Mouse (Mus musculus): ENCODE results near the gene Gm11541. TPM values are rescaled to one million over a fixed set of nuclear protein-coding genes. Genes with fewer than 3 reads are reported as not detected.
A peak's percentile ranks its signal among the peaks of the same experiment; 100 is the strongest.
"Not testable (repeated sequence)": the region's sequence is repeated elsewhere in the genome, so short reads cannot be mapped to it uniquely, and the experiment has no call there.

Gene Gm11541
- polyA plus RNA-seq, 1 experiment from 2014 or later = not detected

- Histone ChIP-seq H3K9me3 (no peaks in the 10 kb centered on the region), H3K27ac (peak overlapping the region; percentile 46), H3K4me3 (no peak overlapping the region), H3K27me3 (ENCODE audit: insufficient read depth, poor library complexity, severe bottlenecking) (no peaks in the 10 kb centered on the region; the same call in 1 of the 2 replicates), H3K36me3 (no peaks in the 10 kb centered on the region), H3K4me1 (replicated peaks) (peaks cover 20% of the 10 kb centered on the region)
- DNase-seq (ENCODE audit: low spot score) = peak; percentile 42
- 17% methylated on average over 9 of the region's 9 CpGs for WGBS
These were observed 12.5 kb upstream of the Gm11541 start for GRCm38 (mm10) chr11:94716754-94717153.

GRCm38 (mm10) chr11:94715622-94716021 lies 11.3 kb upstream of the Gm11541 start:
- no peaks in the 10 kb centered on the region for H3K36me3 ChIP-seq
- peaks cover 19% of the 10 kb centered on the region for H3K4me1 ChIP-seq (replicated peaks)
- no peak overlapping the region for H3K27ac ChIP-seq
- H3K9me3 ChIP-seq = no peaks in the 10 kb centered on the region
- H3K4me3 ChIP-seq = no peak overlapping the region
- DNase-seq (ENCODE audit: low spot score) = no peak
- no peaks in the 10 kb centered on the region; the same call in 1 of the 2 replicates for H3K27me3 ChIP-seq (ENCODE audit: insufficient read depth, poor library complexity, severe bottlenecking)
- WGBS = 83% methylated on average over 5 of the region's 5 CpGs

- H3K9me3 ChIP-seq = no peaks in the 10 kb centered on the region
- no peaks in the 10 kb centered on the region for H3K36me3 ChIP-seq
- H3K27me3 ChIP-seq (ENCODE audit: insufficient read depth, poor library complexity, severe bottlenecking) = no peaks in the 10 kb centered on the region; the same call in 1 of the 2 replicates
- WGBS = 48% methylated on average over 11 of the region's 11 CpGs
- H3K27ac ChIP-seq = no peak overlapping the region
- peaks cover 19% of the 10 kb centered on the region for H3K4me1 ChIP-seq (replicated peaks)
- no peak overlapping the region for H3K4me3 ChIP-seq
- DNase-seq (ENCODE audit: low spot score) = no peak
These were observed 9.1 kb upstream of the Gm11541 start for GRCm38 (mm10) chr11:94713246-94713860.

GRCm38 (mm10) chr11:94704020-94704419 lies 279 bp downstream of the Gm11541 start:
- no peak for DNase-seq (ENCODE audit: low spot score)
- peaks cover 15% of the 10 kb centered on the region for H3K4me1 ChIP-seq (replicated peaks)
- H3K36me3 ChIP-seq = no peaks in the 10 kb centered on the region
- WGBS = 37% methylated on average over 7 of the region's 7 CpGs
- no peaks in the 10 kb centered on the region; the same call in 1 of the 2 replicates for H3K27me3 ChIP-seq (ENCODE audit: insufficient read depth, poor library complexity, severe bottlenecking)
- H3K4me3 ChIP-seq = no peak overlapping the region
- H3K9me3 ChIP-seq = no peaks in the 10 kb centered on the region
- H3K27ac ChIP-seq = no peak overlapping the region

- 57% methylated on average over 3 of the region's 3 CpGs for WGBS
- Histone ChIP-seq H3K9me3 (no peaks in the 10 kb centered on the region), H3K4me3 (no peak overlapping the region), H3K4me1 (replicated peaks) (peaks cover 24% of the 10 kb centered on the region), H3K36me3 (no peaks in the 10 kb centered on the region), H3K27ac (no peak overlapping the region), H3K27me3 (ENCODE audit: insufficient read depth, poor library complexity, severe bottlenecking) (no peaks in the 10 kb centered on the region; the same call in 1 of the 2 replicates)
- DNase-seq (ENCODE audit: low spot score) = no peak
These were observed 2.1 kb downstream of the Gm11541 start for GRCm38 (mm10) chr11:94702216-94702610.

- DNase-seq (ENCODE audit: low spot score) = no peak
These were observed 2.7 kb downstream of the Gm11541 start for GRCm38 (mm10) chr11:94701401-94702215.

GRCm38 (mm10) chr11:94699399-94699798 lies 4.9 kb downstream of the Gm11541 start:
- Histone ChIP-seq H3K4me3 (no peak overlapping the region), H3K36me3 (no peaks in the 10 kb centered on the region), H3K9me3 (no peaks in the 10 kb centered on the region), H3K27me3 (ENCODE audit: insufficient read depth, poor library complexity, severe bottlenecking) (no peaks in the 10 kb centered on the region; the same call in 1 of the 2 replicates), H3K4me1 (replicated peaks) (peaks cover 24% of the 10 kb centered on the region), H3K27ac (no peak overlapping the region)
- no peak for DNase-seq (ENCODE audit: low spot score)
- whole genome bisulfite sequencing = 96% methylated on average over 3 of the region's 3 CpGs

More at GRCm38 (mm10) chr11:94701401-94702215, 2.7 kb downstream of the Gm11541 start:
- H3K36me3 ChIP-seq = no peaks in the 10 kb centered on the region
- no peaks in the 10 kb centered on the region; the same call in 1 of the 2 replicates for H3K27me3 ChIP-seq (ENCODE audit: insufficient read depth, poor library complexity, severe bottlenecking)
- WGBS = 69% methylated on average over 27 of the region's 27 CpGs
- H3K9me3 ChIP-seq = no peaks in the 10 kb centered on the region
- H3K27ac ChIP-seq = peak overlapping the region; percentile 62; the same call in 1 of the 2 replicates
- no peak overlapping the region for H3K4me3 ChIP-seq
- peaks cover 24% of the 10 kb centered on the region for H3K4me1 ChIP-seq (replicated peaks)

GRCm38 (mm10) chr11:94697703-94698464 lies 6.4 kb downstream of the Gm11541 start:
- H3K4me1 ChIP-seq (replicated peaks) = peaks cover 22% of the 10 kb centered on the region
- no peaks in the 10 kb centered on the region for H3K9me3 ChIP-seq
- WGBS = 46% methylated on average over 13 of the region's 13 CpGs
- no peak overlapping the region for H3K4me3 ChIP-seq
- no peak for DNase-seq (ENCODE audit: low spot score)
- H3K27me3 ChIP-seq (ENCODE audit: insufficient read depth, poor library complexity, severe bottlenecking) = no peaks in the 10 kb centered on the region; the same call in 1 of the 2 replicates
- no peaks in the 10 kb centered on the region for H3K36me3 ChIP-seq
- H3K27ac ChIP-seq = no peak overlapping the region; the same call in 1 of the 2 replicates

- H3K27ac ChIP-seq = no peak overlapping the region
- peaks cover 22% of the 10 kb centered on the region for H3K4me1 ChIP-seq (replicated peaks)
- no peaks in the 10 kb centered on the region; the same call in 1 of the 2 replicates for H3K27me3 ChIP-seq (ENCODE audit: insufficient read depth, poor library complexity, severe bottlenecking)
- no peaks in the 10 kb centered on the region for H3K36me3 ChIP-seq
- H3K9me3 ChIP-seq = no peaks in the 10 kb centered on the region
- no peak for DNase-seq (ENCODE audit: low spot score)
- 92% methylated on average over 2 of the region's 2 CpGs for WGBS
- no peak overlapping the region for H3K4me3 ChIP-seq
These were observed 7.2 kb downstream of the Gm11541 start for GRCm38 (mm10) chr11:94697140-94697539.

- WGBS = 85% methylated on average over 6 of the region's 6 CpGs
- no peaks in the 10 kb centered on the region for H3K27me3 ChIP-seq (ENCODE audit: insufficient read depth, poor library complexity, severe bottlenecking)
- H3K4me1 ChIP-seq (replicated peaks) = peaks cover 10% of the 10 kb centered on the region
- H3K36me3 ChIP-seq = no peaks in the 10 kb centered on the region
- no peak for DNase-seq (ENCODE audit: low spot score)
- H3K27ac ChIP-seq = no peak overlapping the region
- no peak overlapping the region for H3K4me3 ChIP-seq
- no peaks in the 10 kb centered on the region for H3K9me3 ChIP-seq
These were observed 8.8 kb downstream of the Gm11541 start for GRCm38 (mm10) chr11:94695508-94695907.

GRCm38 (mm10) chr11:94692502-94692901 lies 11.8 kb downstream of the Gm11541 start:
- H3K4me3 ChIP-seq; H3K4me1 ChIP-seq (replicated peaks); H3K9me3 ChIP-seq; H3K36me3 ChIP-seq; H3K27me3 ChIP-seq (ENCODE audit: insufficient read depth, poor library complexity, severe bottlenecking); DNase-seq (ENCODE audit: low spot score); H3K27ac ChIP-seq: not testable (repeated sequence)

- Histone ChIP-seq H3K9me3 (no peaks in the 10 kb centered on the region), H3K27ac (no peak overlapping the region), H3K36me3 (no peaks in the 10 kb centered on the region), H3K4me1 (replicated peaks) (peaks cover 4% of the 10 kb centered on the region), H3K27me3 (ENCODE audit: insufficient read depth, poor library complexity, severe bottlenecking) (no peaks in the 10 kb centered on the region), H3K4me3 (no peak overlapping the region)
- no peak for DNase-seq (ENCODE audit: low spot score)
- 89% methylated on average over 6 of the region's 6 CpGs for WGBS
These were observed 17.1 kb downstream of the Gm11541 start for GRCm38 (mm10) chr11:94687178-94687577.

Data from hindbrain, embryonic 10.5 days (tissue).